Mouse (Mus musculus): ENCODE measurements around the gene Srsf6. TPM values are rescaled to one million over a fixed set of nuclear protein-coding genes. Genes with fewer than 3 reads are reported as not detected.

Gene Srsf6
- 74.6 TPM for polyA plus RNA-seq (2017; shearing (Covaris generic))

GRCm38 (mm10) chr2:162931123-162931673 is at the start of gene Srsf6:
Srsf6 (plus strand) TSS chr2:162931528.

GRCm38 (mm10) chr2:162943148-162943846 is 12.0 kb downstream of the Srsf6 start, which contains the start of gene L3mbtl1:
L3mbtl1 (plus strand) TSS chr2:162943472.

Other genes starting within 250 kb of the Srsf6 start
- 0.66 TPM for gene L3mbtl1, start 11.9 kb downstream of the Srsf6 start, polyA plus RNA-seq (2017; shearing (Covaris generic))
- gene Sgk2, start 55.8 kb downstream of the Srsf6 start, polyA plus RNA-seq (2017; shearing (Covaris generic)): 0.33 TPM
- 31.1 TPM for gene Ift52, start 85.8 kb downstream of the Srsf6 start, polyA plus RNA-seq (2017; shearing (Covaris generic))
- gene Mybl2, start 123.2 kb downstream of the Srsf6 start, polyA plus RNA-seq (2017; shearing (Covaris generic)): 3.9 TPM
- not detected for gene Gtsf1l, start 156.3 kb downstream of the Srsf6 start, polyA plus RNA-seq (2017; shearing (Covaris generic))

All from effector memory CD4-positive, alpha-beta T cell, adult 7 months (primary cell).